Mouse (Mus musculus) R1 (cell line): ENCODE data around the gene Iqcg.

Experiments
- DNase-seq: peaks from one replicate; pipeline ENCODE4 v3.0.0-alpha.2; 2018; ENCODE audit warnings: low read depth, low spot score

Iqcg gene

DNA sequence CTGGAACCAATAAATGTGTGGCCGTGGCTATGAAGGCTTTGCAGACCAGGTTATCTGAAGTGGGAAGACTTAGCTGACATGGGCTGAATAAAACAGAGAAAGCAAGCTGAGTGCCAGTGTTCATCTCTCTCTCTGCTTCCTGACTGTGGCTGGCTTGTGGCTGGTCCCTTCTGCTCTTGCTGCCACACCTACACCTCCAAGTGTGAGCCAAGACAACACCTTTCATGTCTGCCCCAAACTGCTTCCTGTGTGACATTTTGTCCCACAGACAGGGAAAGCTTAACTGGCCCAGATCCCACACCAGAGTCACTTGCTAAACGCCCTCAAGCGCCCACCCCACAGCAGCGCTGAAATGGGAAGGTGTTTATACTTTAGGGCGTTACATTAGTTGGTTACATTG, 2.9 kb downstream of the Iqcg start:
- no peak for DNase-seq

DNA sequence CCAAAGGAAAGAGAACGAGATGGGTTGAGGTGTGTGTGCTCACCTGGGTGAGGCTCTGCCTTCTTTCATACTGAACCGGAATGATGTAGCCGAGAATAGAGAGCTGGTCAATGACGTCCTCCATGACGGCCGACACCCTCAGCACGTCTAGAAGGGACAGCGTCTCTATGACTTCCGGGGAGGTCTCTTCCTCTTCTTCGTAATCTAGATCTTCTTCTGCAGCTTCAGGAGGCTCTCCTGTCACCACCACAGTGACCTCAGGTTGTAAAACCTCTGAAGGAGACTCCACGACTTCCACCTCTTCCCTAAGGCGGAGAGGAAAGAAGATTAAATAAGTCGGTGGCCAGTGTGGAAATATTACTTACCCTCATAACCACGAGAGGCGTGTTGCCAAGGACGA, 6.2 kb downstream of the Iqcg start:
- DNase-seq = peak; percentile 44

GRCm38 (mm10) chr16:33048686-33049085, 7.3 kb downstream of the Iqcg start:
- DNase-seq = peak; percentile 66

DNA sequence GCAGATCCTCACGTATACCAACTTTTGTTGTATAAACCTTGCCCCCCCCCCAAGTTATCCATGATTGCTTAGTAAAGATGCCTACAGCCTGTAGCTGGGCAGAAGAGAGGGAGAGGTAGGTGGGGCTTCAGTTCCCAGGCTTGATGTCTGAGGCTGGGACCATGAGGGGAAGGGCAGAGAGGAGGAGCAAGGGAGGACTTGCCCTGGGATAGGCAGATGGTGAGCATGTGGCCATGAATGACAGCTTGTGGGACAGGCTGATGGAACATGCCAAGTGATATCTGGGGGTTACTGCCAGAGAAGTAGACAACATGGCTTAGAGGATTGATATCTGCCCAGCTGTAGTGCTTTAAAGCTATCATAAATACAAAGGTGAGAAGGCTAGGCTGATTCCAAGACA, 8.0 kb downstream of the Iqcg start:
- DNase-seq = peak; percentile 73

GRCm38 (mm10) chr16:33043268-33043667, 12.8 kb downstream of the Iqcg start:
- DNase-seq = peak; percentile 55

GRCm38 (mm10) chr16:33042682-33043081, 13.3 kb downstream of the Iqcg start:
- DNase-seq = no peak

DNA sequence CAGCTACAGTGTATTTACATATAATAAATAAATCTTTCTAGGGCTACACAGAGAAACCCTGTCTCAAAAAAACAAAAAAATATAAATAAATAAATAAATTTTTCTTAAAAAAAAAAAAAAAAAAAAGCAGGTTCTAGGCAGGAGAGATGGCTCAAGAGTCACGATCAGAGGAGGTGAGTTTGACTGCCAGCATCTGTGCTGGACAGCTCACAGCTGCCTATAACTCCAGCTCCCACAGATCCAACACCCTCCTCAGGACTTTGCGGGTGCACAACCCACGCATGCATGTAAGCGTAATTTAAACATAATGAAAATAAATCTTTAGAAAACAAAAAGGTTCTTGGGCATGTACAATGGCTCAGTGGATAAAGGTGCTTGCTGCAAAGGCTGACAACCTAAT, 20.0 kb downstream of the Iqcg start:
- DNase-seq = peak; percentile 37

DNA sequence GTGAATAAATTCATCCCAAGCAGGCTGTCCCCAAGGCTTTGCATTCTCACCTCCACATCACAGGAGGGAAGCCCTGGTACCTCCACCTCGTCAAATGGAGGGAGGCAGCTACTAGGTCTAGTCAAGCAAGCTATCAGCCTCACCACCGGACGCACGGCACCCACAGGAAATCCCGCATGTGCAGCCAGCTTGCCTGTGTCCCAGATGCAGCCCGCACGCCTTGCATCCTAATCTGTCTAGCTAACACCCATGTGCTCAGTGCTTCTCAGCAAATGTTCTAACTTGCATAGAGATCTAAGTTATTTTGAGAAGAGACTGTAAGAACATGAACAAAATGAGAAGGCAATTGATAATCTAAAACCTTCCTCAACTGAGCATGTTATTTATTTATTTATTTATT, 29.7 kb downstream of the Iqcg start:
- no peak for DNase-seq

DNA sequence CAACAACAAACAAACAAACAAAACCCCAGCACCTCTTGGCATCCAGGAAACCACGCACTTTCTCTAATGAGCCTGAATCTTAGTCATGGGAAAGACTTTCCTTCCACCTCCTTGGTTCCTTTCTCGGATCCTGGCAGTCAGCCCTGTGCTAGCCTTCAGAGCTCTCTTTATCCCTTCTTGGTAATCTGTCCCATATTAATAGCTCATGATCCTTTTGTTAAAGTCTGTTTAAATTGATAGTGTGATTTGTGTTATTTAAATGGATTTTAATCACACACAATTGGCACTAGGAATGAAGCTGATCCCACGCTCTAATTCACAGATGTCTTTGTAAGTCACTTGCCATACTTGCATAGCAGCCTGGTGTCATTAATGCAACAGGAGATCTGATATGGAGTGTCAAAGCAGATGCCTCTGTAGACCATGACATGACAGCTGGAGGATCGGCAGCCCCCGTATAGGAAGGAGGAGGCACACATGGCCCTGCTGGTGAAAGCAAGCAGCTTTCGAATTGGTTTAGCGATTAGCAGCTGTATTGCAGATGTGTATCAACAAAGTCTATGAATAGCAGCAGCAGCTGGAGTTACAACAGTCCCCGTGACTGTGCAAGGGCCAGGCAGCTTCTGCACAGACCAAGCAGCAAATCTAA, 31.4 kb downstream of the Iqcg start:
- no peak for DNase-seq

- DNase-seq = peak; percentile 84
These were observed 32.3 kb downstream of the Iqcg start for GRCm38 (mm10) chr16:33023750-33024149.

GRCm38 (mm10) chr16:33021381-33021780, 34.6 kb downstream of the Iqcg start:
- no peak for DNase-seq

GRCm38 (mm10) chr16:33019117-33019770, 36.8 kb downstream of the Iqcg start:
- DNase-seq = peak; percentile 35

DNA sequence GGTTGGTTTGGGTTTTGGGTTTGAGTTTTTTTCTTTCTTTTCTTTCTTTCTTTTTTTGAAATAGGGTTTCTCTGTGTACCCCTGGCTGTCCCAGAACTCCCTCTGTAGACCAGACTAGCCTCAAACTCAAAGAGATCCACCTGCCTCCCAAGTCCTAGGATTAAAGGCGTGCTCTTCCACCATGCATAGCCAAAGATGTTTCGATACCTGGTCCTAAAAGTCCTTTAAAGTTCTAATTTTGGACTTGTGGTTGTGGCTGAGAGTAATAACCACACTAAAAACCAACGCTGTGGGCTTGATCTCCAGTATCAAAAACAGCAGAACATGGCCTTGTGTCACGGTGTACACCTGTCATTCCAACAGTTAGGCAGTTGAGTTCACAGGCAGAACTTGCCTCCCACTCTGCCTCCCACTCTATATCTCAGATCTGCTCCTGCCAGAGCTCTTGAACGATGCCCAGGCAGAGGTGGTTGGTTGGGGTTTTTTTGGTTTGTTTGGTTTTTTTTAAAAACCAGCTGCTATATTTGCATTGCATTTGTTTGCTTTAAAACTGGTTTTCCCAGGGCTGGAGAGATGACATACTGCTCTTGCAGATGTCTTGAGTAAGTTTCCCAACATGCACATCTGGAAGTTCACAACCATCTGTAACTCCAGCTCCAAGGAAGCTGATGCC, 38.2 kb downstream of the Iqcg start:
- DNase-seq = no peak

DNA sequence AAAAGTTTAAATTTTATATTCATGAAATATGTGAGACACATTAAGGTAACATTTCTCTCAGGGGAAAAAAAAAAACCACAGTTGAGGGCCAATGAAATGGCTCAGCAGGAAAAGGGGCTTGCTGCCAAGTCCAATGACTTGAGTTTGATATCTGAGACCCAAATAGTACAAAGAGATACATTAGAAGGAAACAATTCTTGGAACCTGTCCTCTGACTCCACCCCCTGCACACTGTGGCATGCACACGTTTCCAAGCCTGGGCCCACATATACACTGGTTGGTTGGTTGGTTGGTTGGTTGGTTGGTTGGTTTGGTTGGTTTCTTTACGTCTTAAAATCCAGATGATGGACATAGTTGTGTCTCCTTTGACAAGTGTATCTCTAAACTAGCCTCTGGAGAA, 40.0 kb downstream of the Iqcg start:
- no peak for DNase-seq

- no peak for DNase-seq
These were observed 40.6 kb downstream of the Iqcg start for GRCm38 (mm10) chr16:33015396-33015907.

GRCm38 (mm10) chr16:33014921-33015320, 41.1 kb downstream of the Iqcg start:
- no peak for DNase-seq

DNA sequence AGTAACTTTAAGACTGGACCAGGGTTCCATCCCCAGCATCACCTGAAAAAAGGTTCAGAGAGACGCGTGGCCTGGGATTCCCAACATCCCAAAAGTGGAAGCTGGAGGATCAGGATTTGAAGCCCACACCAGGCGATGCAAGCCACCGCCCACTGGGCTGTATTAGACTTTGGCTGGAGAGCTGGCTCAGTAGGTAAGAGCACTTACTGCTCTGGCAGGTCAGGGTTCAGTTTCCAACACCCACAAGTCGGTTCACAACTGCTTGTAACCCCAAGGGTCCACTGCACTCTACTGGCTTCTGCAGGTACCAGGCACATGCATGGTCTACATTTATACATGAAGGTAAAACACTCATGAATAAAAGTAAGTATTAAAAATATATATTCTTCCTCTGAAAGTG, 42.2 kb downstream of the Iqcg start:
- DNase-seq = no peak

DNA sequence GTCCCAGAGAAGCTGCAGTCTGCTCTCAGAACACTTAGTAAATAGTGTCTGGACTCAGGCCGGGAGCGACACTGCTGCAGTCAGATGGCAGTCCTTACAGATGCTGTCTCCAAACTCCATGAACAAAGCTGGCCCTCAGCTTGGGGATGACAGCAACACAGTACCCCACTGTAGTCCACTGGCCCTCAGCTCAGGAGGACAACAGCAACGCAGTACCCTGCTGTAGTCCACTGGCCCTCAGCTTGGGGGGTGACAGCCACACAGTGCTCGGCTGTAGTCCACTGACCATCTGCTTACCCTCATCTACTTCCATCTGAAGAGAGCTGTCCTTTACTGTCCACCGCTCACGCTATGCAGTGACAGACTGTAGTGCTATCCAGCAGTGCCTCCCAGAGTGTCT, 45.9 kb downstream of the Iqcg start:
- no peak for DNase-seq

GRCm38 (mm10) chr16:33007436-33007835, 48.6 kb downstream of the Iqcg start:
- DNase-seq = no peak

- DNase-seq = no peak
These were observed 49.1 kb downstream of the Iqcg start for GRCm38 (mm10) chr16:33006888-33007287.

- DNase-seq = peak; percentile 13
These were observed 50.8 kb downstream of the Iqcg start for GRCm38 (mm10) chr16:33005216-33005615.

GRCm38 (mm10) chr16:32992158-32992557, 63.9 kb downstream of the Iqcg start:
- no peak for DNase-seq

GRCm38 (mm10) chr16:32984631-32985030, 71.4 kb downstream of the Iqcg start:
- no peak for DNase-seq
